Mouse (Mus musculus) ovary, adult 2 months (tissue): ENCODE results near the gene Olfr522. TPM values are rescaled to one million over a fixed set of nuclear protein-coding genes. Genes with fewer than 3 reads are reported as not detected.

Source experiments
- polyA plus RNA-seq: library from polyadenylated mRNA; depleted of rRNA; stranded (reverse); fragments of >200 nt; gene quantifications from 2 replicates; pipeline ENCODE4 v1.2.3, GENCODE M21; 2012; rRNA removed

Gene Olfr522
- not detected in 2 replicates for polyA plus RNA-seq

GRCm38 (mm10) chr7:140164664-140165063, at the start of gene Olfr522:
Gene Olfr522, minus strand, starts transcription at chr7:140164764.

GRCm38 (mm10) chr7:140205864-140206263, 41.3 kb upstream of the Olfr522 start, which contains the start of gene Olfr524:
Gene Olfr524, minus strand, starts transcription at chr7:140205964.

GRCm38 (mm10) chr7:140172936-140173335, 8.4 kb upstream of the Olfr522 start, which contains the start of gene Olfr523:
Gene Olfr523, plus strand, starts transcription at chr7:140173217.

GRCm38 (mm10) chr7:140154218-140154927, 10.2 kb downstream of the Olfr522 start, which contains the start of gene Sprn:
Gene Sprn, minus strand, starts transcription at chr7:140154877.

GRCm38 (mm10) chr7:140137135-140138020, 27.2 kb downstream of the Olfr522 start, which contains the start of gene Mtg1:
Gene Mtg1, plus strand, starts transcription at chr7:140137564.

GRCm38 (mm10) chr7:140116329-140117054, 48.1 kb downstream of the Olfr522 start, which contains the start of gene Echs1:
Gene Echs1, minus strand, starts transcription at chr7:140116476.

GRCm38 (mm10) chr7:140115583-140116328, 48.8 kb downstream of the Olfr522 start, which contains the start of gene Paox:
Gene Paox, plus strand, starts transcription at chr7:140115799.

Other genes starting within 250 kb of the Olfr522 start
- gene Utf1, start 221.0 kb downstream of the Olfr522 start, polyA plus RNA-seq: 1.3 and 1.9 TPM in 2 replicates
- gene 6430531B16Rik, start 186.0 kb downstream of the Olfr522 start, polyA plus RNA-seq: 5.4 and 5.9 TPM in 2 replicates
- gene Adam8, start 172.2 kb downstream of the Olfr522 start, polyA plus RNA-seq: 64.5 and 90.2 TPM in 2 replicates
- 66.3 and 117 TPM in 2 replicates for gene Zfp511, start 128.4 kb downstream of the Olfr522 start, polyA plus RNA-seq
- gene Tubgcp2, start 128.1 kb downstream of the Olfr522 start, polyA plus RNA-seq: 36.3 and 43.5 TPM in 2 replicates
- 1.1 and 1.6 TPM in 2 replicates for gene Msx3, start 115.7 kb downstream of the Olfr522 start, polyA plus RNA-seq
- 41.3 and 47.0 TPM in 2 replicates for gene Caly, start 82.2 kb downstream of the Olfr522 start, polyA plus RNA-seq
- 26.7 and 333 TPM in 2 replicates for gene Prap1, start 71.4 kb downstream of the Olfr522 start, polyA plus RNA-seq
- 71.6 and 73.8 TPM in 2 replicates for gene Fuom, start 62.3 kb downstream of the Olfr522 start, polyA plus RNA-seq
- 14.5 and 23.8 TPM in 2 replicates for gene Paox, start 49.0 kb downstream of the Olfr522 start, polyA plus RNA-seq
- gene Echs1, start 48.3 kb downstream of the Olfr522 start, polyA plus RNA-seq: 113 and 126 TPM in 2 replicates
- gene Mtg1, start 27.2 kb downstream of the Olfr522 start, polyA plus RNA-seq: 24.4 and 25.1 TPM in 2 replicates
- 2.7 and 2.9 TPM in 2 replicates for gene Sprn, start 9.9 kb downstream of the Olfr522 start, polyA plus RNA-seq
- gene Olfr523, start 8.5 kb upstream of the Olfr522 start, polyA plus RNA-seq: not detected in 2 replicates
- gene Olfr524, start 41.2 kb upstream of the Olfr522 start, polyA plus RNA-seq: not detected in 2 replicates
- gene Cd163l1, start 53.5 kb upstream of the Olfr522 start, polyA plus RNA-seq: 0.94 and 1.0 TPM in 2 replicates
- gene 5830411N06Rik, start 82.5 kb upstream of the Olfr522 start, polyA plus RNA-seq: 0.06 TPM in 1 of 2 replicates, not detected in the other
- not detected in 2 replicates for gene Olfr525, start 156.1 kb upstream of the Olfr522 start, polyA plus RNA-seq
- not detected in 2 replicates for gene Olfr527, start 169.3 kb upstream of the Olfr522 start, polyA plus RNA-seq
- 0.17 TPM in 1 of 2 replicates, not detected in the other for gene Olfr60, start 196.9 kb upstream of the Olfr522 start, polyA plus RNA-seq
- not detected in 2 replicates for gene Olfr530, start 211.6 kb upstream of the Olfr522 start, polyA plus RNA-seq
- gene Olfr531, start 238.2 kb upstream of the Olfr522 start, polyA plus RNA-seq: not detected in 2 replicates